Mouse (Mus musculus) layer of hippocampus, postnatal 25 days (tissue): ENCODE data around the gene Zfp185. TPM values are rescaled to one million over a fixed set of nuclear protein-coding genes. Genes with fewer than 3 reads are reported as not detected.

ENCODE experiments used
- DNase-seq, 2 experiments: peaks; one replicate each; pipeline ENCODE4 v3.0.0; 2022; ENCODE audit warnings: mixed read lengths in 2 of 2, low spot score in 1 of 2; ENCODE audit errors: extremely low spot score in 1 of 2
- total RNA-seq, 2 experiments: library from RNA; stranded (reverse); gene quantifications; 2 replicates each; pipeline ENCODE4 v1.2.3; 2021

Gene Zfp185
- 1 to 10 TPM in 1 of 2 experiments, under 1 TPM in 1; 0.69 to 1.5 TPM for total RNA-seq

DNA sequence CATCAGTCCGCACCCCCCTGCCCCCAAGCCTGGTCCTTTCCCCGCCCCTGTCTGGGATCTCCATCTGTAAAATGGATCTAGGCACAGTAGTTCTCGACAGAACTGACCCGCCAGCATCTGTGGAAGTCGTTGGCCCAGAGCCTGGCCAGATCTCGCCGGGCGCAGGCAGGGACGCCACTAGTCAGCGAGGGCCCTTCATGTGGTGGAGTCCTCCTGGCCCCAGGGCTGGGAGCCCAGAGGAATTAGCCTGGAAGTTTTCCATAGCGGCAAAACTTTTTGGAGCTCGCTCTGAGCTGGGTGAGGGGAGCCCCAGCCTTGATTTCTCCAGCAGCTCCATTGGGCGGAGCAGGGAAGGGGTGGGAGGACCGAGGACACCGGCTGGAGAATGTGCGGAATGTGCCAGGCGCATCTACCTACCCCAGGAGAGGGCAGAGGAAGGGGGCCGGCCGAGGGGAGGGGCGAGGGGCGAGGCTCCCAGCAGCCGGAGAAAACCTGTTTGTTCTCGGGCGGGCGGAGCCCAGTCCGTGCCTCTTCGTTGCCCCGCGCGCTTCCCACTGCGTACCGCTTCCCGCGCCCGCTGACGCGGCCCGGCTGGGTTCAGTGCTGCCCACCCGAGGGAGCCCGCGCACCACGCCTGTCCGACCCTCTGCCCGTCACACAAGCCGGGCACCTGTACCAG, at the start of gene Zfp185:
Zfp185 (plus strand) TSS at position 499 of the 679 bp plus-strand sequence.
- no peak for DNase-seq

DNA sequence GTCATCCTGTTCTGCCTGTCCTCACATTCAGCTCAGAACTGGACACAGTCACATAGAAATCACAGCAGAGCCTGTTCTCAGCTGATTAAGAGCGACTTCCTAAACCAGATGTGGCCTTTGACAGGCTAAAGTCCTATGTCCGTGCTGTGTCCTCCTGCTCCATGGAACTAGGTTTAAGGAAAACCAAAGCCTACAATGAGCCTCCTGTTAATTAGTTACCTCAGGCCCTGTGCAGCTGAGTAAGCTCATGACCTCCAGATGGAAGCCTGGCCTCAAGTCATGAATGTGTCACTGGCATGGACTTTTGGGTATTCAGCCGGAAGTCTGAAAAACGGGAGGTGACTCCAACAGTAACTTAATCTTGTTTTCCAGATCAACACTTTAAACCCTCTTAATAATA, 33.7 kb upstream of the Zfp185 start:
- no peak for DNase-seq

DNA sequence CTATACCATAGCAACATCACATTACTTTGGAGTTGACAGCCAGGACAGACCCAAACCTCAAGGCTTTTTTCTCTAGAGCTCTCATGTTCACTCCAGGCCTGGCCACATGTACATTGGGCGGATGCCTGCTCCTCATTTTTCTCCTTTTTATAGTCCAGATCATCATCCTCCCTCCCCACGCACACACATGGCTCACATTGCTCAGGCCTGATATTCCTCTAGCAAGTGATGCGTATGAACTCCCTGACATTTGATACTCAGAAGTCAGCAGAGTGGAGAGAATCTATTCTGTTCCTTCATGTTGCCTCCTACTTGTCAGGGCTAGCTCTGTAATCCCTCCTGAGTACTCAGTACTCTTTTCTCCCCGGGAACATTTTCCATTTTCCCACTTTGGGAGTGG, 30.7 kb upstream of the Zfp185 start:
- no peak for DNase-seq

- peak in 1 of 2 experiments; percentile 36 for DNase-seq
These were observed 26.7 kb upstream of the Zfp185 start for GRCm38 (mm10) chrX:72960431-72960830.

DNA sequence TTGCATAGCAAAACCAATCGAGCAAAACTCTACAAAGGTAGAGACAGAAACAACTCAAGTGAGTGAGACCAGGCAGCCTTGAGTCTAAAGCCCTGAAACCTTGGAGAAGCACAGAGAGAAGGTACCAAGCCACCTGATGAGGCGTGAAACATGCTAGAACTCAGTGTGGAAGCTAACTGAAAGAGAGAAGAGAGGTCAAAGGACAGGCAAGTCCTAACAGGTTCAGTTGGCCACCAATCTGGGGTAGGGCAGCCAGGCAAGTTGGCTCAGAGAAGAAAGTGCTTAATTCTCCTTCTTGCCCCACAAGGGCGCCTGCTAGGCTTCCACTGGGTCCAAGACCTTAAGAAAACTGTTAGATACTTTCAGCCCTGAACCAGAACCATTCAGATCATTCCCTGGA, 25.6 kb upstream of the Zfp185 start:
- no peak for DNase-seq

- no peak for DNase-seq
These were observed 24.4 kb upstream of the Zfp185 start for GRCm38 (mm10) chrX:72962743-72963142.

- no peak for DNase-seq
These were observed 4.3 kb upstream of the Zfp185 start for GRCm38 (mm10) chrX:72982831-72983230.

- no peak for DNase-seq
These were observed 1.5 kb upstream of the Zfp185 start for GRCm38 (mm10) chrX:72985607-72986006.

DNA sequence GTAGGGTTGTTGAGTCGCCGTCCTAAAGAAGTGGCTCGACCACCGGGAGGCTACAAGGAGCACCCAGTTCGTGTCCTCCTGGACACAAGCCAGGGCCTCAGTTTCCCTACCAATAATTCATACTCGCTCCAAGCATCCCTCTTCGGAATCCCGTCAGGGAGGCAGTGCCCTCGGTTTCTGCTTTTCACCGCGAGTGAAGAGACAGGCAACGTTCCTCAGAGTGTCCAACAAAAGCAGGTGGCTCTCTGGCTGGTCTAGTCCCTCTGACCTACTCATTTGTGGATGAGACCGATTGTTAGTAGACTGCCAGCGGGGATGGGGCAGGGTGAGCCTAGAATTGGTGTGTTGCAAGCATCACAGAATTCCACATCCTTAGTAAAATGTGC, 374 bp downstream of the Zfp185 start:
- DNase-seq: no peak

GRCm38 (mm10) chrX:72988431-72988830, 1.3 kb downstream of the Zfp185 start:
- no peak for DNase-seq

- no peak for DNase-seq
These were observed 3.4 kb downstream of the Zfp185 start for GRCm38 (mm10) chrX:72990581-72990980.

DNA sequence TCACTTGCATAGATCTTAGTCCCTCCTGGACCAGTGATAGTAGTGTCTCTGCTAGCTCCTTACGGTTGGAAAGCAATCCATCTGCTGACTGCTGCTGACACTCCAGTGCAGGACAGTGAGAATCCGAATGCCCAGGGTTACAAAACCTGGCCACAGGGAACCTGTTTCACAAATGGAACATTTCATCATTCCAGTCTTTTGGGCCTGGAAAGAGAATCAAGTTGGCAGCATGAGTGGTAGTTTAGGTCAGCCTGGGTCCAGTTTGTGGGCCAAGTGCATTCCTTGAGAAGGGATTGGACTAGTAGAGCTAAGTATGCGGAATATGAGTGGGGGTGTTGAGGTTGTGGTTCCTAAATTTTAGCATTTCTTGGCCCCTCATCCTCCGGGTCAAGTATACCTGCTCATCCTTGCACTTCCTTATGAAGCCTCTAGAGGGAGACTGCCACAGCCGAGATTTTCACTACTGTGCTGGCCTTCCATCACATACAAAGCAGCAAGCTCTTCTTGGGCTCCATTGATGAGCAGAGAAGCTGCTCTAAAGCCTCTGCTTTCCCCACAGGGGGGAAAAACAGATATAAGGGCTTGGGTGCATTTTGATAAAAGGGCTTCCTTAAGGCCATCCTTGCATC, 5.3 kb downstream of the Zfp185 start:
- no peak for DNase-seq

GRCm38 (mm10) chrX:72995542-72995941, 8.4 kb downstream of the Zfp185 start:
- no peak for DNase-seq

DNA sequence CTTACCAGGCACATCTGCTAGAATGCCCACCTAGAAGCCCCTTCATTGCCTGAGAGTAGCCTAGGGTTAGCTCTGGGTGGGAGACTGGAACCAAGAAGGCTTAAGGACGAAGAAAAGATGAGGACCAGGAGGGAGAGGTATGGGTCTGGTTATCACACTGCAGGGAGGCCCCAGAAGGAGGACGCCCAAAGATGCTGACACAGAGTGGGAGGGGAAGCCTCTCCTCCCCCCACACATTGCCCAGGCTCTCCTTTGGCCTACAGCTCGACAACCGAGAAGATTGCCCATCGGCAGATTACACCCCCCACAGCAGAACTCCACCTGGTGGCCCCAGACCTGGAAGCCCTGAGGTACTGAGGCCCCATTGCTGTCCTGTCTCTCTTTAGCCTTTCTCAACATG, 16.0 kb downstream of the Zfp185 start:
- DNase-seq: no peak

GRCm38 (mm10) chrX:73005678-73006077, 18.5 kb downstream of the Zfp185 start:
- DNase-seq: no peak

- peak; percentile 74 to 90 for DNase-seq
These were observed 20.7 kb downstream of the Zfp185 start for GRCm38 (mm10) chrX:73007597-73008479.

DNA sequence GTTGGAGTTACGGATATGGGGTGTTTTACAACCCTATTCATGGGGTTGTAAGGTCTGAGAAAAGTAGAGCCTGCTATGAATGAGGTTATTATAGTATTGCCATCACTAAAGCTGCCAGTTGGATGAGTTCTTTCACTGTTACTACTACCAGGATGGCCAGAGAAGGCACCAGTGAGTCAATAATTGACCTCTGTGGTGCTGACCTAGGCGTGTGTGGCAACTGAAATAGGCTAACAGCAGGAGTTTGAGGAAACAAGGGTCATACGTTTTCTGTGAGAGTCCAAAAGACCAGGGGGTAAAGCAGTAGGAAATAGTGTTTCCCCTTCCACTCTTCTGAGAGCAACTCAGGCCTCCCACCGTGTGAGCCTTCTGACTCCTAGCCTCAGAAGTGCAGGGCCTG, 25.7 kb downstream of the Zfp185 start:
- DNase-seq: no peak

GRCm38 (mm10) chrX:73037003-73037402, 49.9 kb downstream of the Zfp185 start, which contains the start of gene Pnma5:
TSS of gene Pnma5 (minus strand) at chrX:73037103.
- no peak for DNase-seq

- DNase-seq: no peak
These were observed 51.7 kb downstream of the Zfp185 start for GRCm38 (mm10) chrX:73038831-73039230.

DNA sequence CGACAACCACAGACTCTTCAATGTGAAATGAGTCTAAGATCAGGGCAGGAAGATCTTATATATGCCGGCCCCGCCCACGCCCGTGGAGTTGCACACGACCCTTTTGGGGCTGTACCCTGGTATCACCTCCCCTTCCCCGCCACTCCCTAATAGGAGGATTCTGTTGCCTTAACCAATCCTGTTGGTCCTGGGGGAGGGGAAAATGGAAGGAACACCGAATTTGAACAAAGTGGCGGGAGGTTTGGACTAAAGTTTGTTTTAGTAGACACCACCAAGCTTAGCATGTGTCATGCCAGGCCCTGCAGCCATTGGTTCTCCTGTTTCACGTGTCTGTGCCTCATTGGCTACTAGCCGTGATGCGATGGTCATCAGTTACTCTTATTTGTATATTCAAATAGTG, 52.5 kb downstream of the Zfp185 start:
- no peak for DNase-seq

DNA sequence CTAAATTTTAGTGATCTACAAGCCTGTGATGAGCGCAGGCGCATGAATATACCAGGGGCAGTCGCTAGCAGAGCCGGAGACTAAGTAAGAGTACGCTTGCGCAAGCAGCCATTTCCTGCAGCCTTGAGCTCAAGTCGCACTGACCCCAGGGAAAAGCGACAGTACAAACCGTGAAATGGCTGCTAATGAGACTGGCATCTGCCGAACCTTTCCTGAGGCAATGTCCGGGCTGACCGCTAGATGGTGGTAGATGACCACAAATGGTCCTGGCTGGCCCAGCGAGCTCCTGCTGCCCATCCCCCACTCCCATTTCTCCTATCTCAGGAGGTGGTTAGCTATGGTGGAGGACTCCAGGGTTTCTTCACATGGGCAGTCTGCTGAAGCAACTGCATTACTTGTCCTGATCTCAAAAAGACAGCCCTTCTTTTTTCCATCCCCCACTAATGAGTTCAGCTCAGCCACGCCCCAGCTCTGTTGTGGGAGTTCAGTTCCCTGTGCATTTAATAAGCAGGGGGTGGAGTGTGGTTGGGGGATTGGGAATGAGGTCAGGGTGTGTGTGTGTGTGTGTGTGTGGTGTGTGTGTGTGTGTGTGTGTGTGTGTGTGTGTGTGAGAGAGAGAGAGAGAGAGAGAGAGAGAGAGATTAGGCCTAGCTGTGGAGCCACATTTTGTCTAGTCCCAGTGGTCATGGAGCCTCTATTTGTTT, 66.9 kb downstream of the Zfp185 start:
- peak; percentile 88 to 98 for DNase-seq
